Mouse (Mus musculus) cerebellum, adult 9-10 months (tissue): ENCODE results near the gene Tmem150b.
A peak's percentile ranks its signal among the peaks of the same experiment; 100 is the strongest.

Experiments used
- DNase-seq: peaks from one replicate; pipeline ENCODE4 v3.0.0; 2022

Gene Tmem150b

GRCm38 (mm10) chr7:4724359-4724758 lies 690 bp downstream of the Tmem150b start:
- DNase-seq, result no peak

GRCm38 (mm10) chr7:4723508-4723907 lies 1.5 kb downstream of the Tmem150b start:
- peak; percentile 65 for DNase-seq

- DNase-seq, result no peak
These were observed 5.8 kb downstream of the Tmem150b start for GRCm38 (mm10) chr7:4719276-4719675.

- DNase-seq, result no peak
These were observed 8.1 kb downstream of the Tmem150b start for GRCm38 (mm10) chr7:4716955-4717354.

- no peak for DNase-seq
These were observed 12.5 kb downstream of the Tmem150b start for GRCm38 (mm10) chr7:4712594-4712993.

- DNase-seq, result peak; percentile 57
These were observed 20.0 kb downstream of the Tmem150b start for GRCm38 (mm10) chr7:4705098-4705497.

- no peak for DNase-seq
These were observed 21.9 kb downstream of the Tmem150b start for GRCm38 (mm10) chr7:4703195-4703594.

- no peak for DNase-seq
These were observed 22.7 kb downstream of the Tmem150b start for GRCm38 (mm10) chr7:4702334-4702733.

- DNase-seq, result no peak
These were observed 32.0 kb downstream of the Tmem150b start for GRCm38 (mm10) chr7:4693004-4693403.

- peak; percentile 56 for DNase-seq
These were observed 33.9 kb downstream of the Tmem150b start for GRCm38 (mm10) chr7:4690951-4691653.

GRCm38 (mm10) chr7:4690387-4690786 lies 34.7 kb downstream of the Tmem150b start, which contains the start of gene Brsk1:
Brsk1 (plus strand) TSS chr7:4690604.
- DNase-seq, result peak; percentile 89

- DNase-seq, result peak; percentile 96
These were observed 40.2 kb downstream of the Tmem150b start, which contains the start of gene Hspbp1 for GRCm38 (mm10) chr7:4684632-4685417. Hspbp1 (minus strand) TSS chr7:4685068.

GRCm38 (mm10) chr7:4684203-4684602 lies 40.8 kb downstream of the Tmem150b start:
- DNase-seq, result no peak

- DNase-seq, result no peak
These were observed 41.7 kb downstream of the Tmem150b start for GRCm38 (mm10) chr7:4683307-4683706.

GRCm38 (mm10) chr7:4675200-4675599 lies 49.8 kb downstream of the Tmem150b start:
- DNase-seq, result no peak

GRCm38 (mm10) chr7:4674114-4674731 lies 50.8 kb downstream of the Tmem150b start:
- no peak for DNase-seq

GRCm38 (mm10) chr7:4671956-4672355 lies 53.1 kb downstream of the Tmem150b start:
- DNase-seq, result no peak

- no peak for DNase-seq
These were observed 54.3 kb downstream of the Tmem150b start for GRCm38 (mm10) chr7:4670655-4671255.

- DNase-seq, result no peak
These were observed 55.9 kb downstream of the Tmem150b start for GRCm38 (mm10) chr7:4669156-4669555.

- no peak for DNase-seq
These were observed 56.5 kb downstream of the Tmem150b start for GRCm38 (mm10) chr7:4668506-4668905.

- no peak for DNase-seq
These were observed 58.2 kb downstream of the Tmem150b start for GRCm38 (mm10) chr7:4666871-4667270.

- DNase-seq, result no peak
These were observed 61.3 kb downstream of the Tmem150b start for GRCm38 (mm10) chr7:4663742-4664141.

- no peak for DNase-seq
These were observed 61.9 kb downstream of the Tmem150b start for GRCm38 (mm10) chr7:4663179-4663578.
